Mouse (Mus musculus) forebrain, embryonic 16.5 days (tissue): ENCODE measurements around the gene Mfsd6. TPM values are rescaled to one million over a fixed set of nuclear protein-coding genes. Genes with fewer than 3 reads are reported as not detected.

Source experiments
- ATAC-seq: fragments of 200-750 bp; cut with Nextera tagmentation; 2 replicates; pipeline ENCODE4 v1.8.0; 2017; ENCODE audit warnings: mild to moderate bottlenecking, moderate library complexity
- H3K27ac ChIP-seq: fragments of 300-500 bp; sonication (generic); 2 replicates; pipeline ENCODE4 v1.5.1; 2014; ENCODE audit warnings: low read length, control low read depth
- H3K27me3 ChIP-seq: fragments of 300-500 bp; sonication (generic); replicated peaks from 2 replicates; pipeline ENCODE4 v1.6.1; 2014; ENCODE audit warnings: low read length; ENCODE audit not compliant: control insufficient read depth, insufficient read depth
- H3K36me3 ChIP-seq: fragments of 300-500 bp; sonication (generic); 2 replicates; pipeline ENCODE4 v1.6.1; 2014; ENCODE audit not compliant: control insufficient read depth, insufficient read depth
- H3K4me1 ChIP-seq: fragments of 300-500 bp; sonication (generic); replicated peaks from 2 replicates; pipeline ENCODE4 v1.6.1; 2014; ENCODE audit warnings: low read length; ENCODE audit not compliant: control insufficient read depth, insufficient read depth
- H3K4me2 ChIP-seq: fragments of 300-500 bp; sonication (generic); 2 replicates; pipeline ENCODE4 v1.6.1; 2014; ENCODE audit warnings: mild to moderate bottlenecking, low read length, control low read depth
- H3K4me3 ChIP-seq: fragments of 300-500 bp; sonication (generic); replicated peaks from 2 replicates; pipeline ENCODE4 v1.5.1; 2014; ENCODE audit warnings: mild to moderate bottlenecking, low read length, control low read depth
- H3K9ac ChIP-seq: fragments of 300-500 bp; sonication (generic); replicated peaks from 2 replicates; pipeline ENCODE4 v1.6.1; 2014; ENCODE audit warnings: low read depth, low read length, control low read depth
- H3K9me3 ChIP-seq: fragments of 300-500 bp; sonication (generic); 2 replicates; pipeline ENCODE4 v1.6.1; 2016; ENCODE audit warnings: low read length; ENCODE audit not compliant: control insufficient read depth
- WGBS: fragments of 180-500 bp; shearing (Covaris S2); extraction: QIAGEN DNeasy Blood & Tissue Kit; methylation state at CpG from one replicate; pipeline ENCODE4 v1.1.7; 2014; 5-methylcytosine and 5-hydroxymethylcytosine counted together
- polyA plus RNA-seq: library from polyadenylated mRNA; unstranded; fragments of >200 nt; fragmentation: Nextera tagmentation; extraction: Ambion mirVana; gene quantifications from 2 replicates; pipeline ENCODE4 v1.2.1, GENCODE M21; 2015

The Mfsd6 gene
- polyA plus RNA-seq, 1 experiment from 2014 or later = 8.3 TPM

DNA sequence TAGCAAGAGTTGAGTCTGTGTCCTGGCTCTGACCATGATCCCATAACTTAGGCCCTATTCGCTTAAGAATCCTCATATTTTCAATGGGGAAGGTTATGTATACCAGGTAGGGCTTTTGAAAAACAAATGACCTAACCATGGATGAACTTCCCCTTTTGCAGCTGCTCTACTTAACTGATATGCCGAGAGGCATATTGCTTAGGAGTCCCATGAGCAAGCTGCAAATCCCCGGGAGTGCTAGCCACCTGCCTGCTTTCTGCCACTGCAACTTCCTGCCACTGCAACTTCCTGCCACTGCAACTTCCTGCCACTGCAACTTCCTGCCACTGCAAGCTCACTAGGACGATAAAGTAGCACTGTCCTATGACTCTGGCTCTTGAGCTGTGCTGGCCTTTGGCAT, 72.1 kb downstream of the Mfsd6 start:
- WGBS = 86% methylated on average over 4 of the region's 4 CpGs
- H3K4me1 ChIP-seq = no peaks in the 10 kb centered on the region
- H3K4me3 ChIP-seq = no peak overlapping the region
- ATAC-seq = no peak
- H3K9ac ChIP-seq = no peak overlapping the region
- no peaks in the 10 kb centered on the region for H3K27me3 ChIP-seq
- H3K4me2 ChIP-seq = no peak overlapping the region
- peaks cover 2% of the 10 kb centered on the region; the same call in 1 of the 2 replicates for H3K36me3 ChIP-seq
- H3K9me3 ChIP-seq = no peaks in the 10 kb centered on the region
- no peak overlapping the region for H3K27ac ChIP-seq

DNA sequence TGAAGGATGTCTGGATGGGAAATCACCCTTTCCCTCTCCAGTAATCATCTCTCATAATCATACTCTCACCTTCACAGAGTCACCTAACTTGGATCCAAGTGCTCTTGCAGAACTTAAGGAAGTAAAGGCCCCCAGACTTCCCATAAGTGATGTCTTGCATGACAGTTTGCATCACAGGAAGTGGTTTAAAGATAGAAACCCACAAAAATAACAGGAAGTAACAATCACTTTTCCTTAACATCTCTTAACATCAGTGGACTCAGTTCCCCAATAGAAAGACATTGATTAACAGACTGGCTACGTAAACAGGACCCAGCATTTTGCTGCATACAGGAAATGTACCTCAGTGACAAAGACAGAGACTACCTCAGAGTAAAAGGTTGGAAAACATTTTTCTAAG, 73.9 kb downstream of the Mfsd6 start:
- WGBS = 97% methylated on average over 1 of the region's 1 CpGs
- H3K27ac ChIP-seq = no peak overlapping the region
- no peaks in the 10 kb centered on the region for H3K4me1 ChIP-seq
- no peak for ATAC-seq
- no peak overlapping the region for H3K4me3 ChIP-seq
- H3K9ac ChIP-seq = no peak overlapping the region
- H3K9me3 ChIP-seq = no peaks in the 10 kb centered on the region
- no peak overlapping the region for H3K4me2 ChIP-seq
- no peaks in the 10 kb centered on the region for H3K27me3 ChIP-seq
- peaks cover 8% of the 10 kb centered on the region; the same call in 1 of the 2 replicates for H3K36me3 ChIP-seq

DNA sequence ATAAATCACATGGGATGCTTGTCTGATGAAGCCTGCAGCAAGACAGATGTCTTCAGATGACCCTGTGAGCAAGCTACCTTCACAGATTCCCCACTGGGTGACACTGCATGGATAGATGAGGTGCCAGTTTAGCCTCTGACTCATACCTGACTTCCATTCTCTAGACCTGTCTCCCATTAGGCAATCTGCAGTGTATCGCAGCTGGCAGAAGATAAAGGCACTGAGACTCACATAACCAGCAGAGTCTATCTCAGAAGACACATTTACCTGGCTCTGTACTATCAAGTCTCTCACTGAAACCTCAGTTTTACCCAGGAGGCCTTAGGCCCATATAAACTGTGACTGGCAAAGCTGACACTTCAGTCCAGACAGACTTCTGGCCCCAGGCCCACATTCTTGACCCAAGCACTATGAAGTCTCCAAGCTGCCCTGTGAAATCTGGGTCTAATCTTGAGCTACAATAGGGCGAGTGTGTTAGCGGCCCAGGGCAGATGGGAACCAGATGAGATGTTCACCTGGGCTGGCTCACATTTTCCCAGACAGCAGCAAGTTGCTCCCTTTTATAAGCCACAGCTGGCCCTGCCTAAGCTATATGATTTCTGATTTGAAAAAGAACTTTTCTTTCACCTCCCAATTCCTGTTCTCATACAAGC, 74.5 kb downstream of the Mfsd6 start:
- no peak overlapping the region for H3K4me2 ChIP-seq
- H3K4me3 ChIP-seq = no peak overlapping the region
- no peak overlapping the region for H3K27ac ChIP-seq
- no peak overlapping the region for H3K9ac ChIP-seq
- 93% methylated on average over 3 of the region's 3 CpGs for WGBS
- H3K4me1 ChIP-seq = no peaks in the 10 kb centered on the region
- H3K9me3 ChIP-seq = no peaks in the 10 kb centered on the region
- ATAC-seq = no peak
- peaks cover 8% of the 10 kb centered on the region; the same call in 1 of the 2 replicates for H3K36me3 ChIP-seq
- no peaks in the 10 kb centered on the region for H3K27me3 ChIP-seq

DNA sequence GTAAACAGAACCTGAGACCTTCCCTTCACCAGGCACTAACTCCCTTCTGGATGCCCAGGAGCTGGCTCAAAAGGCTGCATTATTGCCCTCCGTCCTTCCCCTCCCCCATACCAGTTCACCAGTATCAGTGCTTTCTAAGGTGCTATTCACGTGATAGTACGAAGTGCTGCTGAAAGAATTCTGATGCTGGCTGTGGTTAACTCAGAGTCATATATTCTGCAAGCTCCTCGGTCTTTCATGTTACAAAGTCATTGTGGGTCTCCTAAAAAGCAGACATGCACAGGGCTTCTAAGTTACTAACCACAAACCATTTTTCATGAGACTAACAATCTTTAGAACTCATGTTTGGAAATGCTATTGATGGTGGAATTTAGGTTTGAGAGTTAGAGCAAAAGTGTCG, 77.2 kb downstream of the Mfsd6 start:
- Histone ChIP-seq H3K4me3 (no peak overlapping the region), H3K4me1 (no peaks in the 10 kb centered on the region), H3K4me2 (no peak overlapping the region), H3K9me3 (no peaks in the 10 kb centered on the region), H3K9ac (no peak overlapping the region), H3K27me3 (no peaks in the 10 kb centered on the region), H3K27ac (no peak overlapping the region), H3K36me3 (peaks cover 13% of the 10 kb centered on the region; the same call in 1 of the 2 replicates)
- WGBS = 90% methylated on average over 5 of the region's 5 CpGs
- ATAC-seq = no peak

DNA sequence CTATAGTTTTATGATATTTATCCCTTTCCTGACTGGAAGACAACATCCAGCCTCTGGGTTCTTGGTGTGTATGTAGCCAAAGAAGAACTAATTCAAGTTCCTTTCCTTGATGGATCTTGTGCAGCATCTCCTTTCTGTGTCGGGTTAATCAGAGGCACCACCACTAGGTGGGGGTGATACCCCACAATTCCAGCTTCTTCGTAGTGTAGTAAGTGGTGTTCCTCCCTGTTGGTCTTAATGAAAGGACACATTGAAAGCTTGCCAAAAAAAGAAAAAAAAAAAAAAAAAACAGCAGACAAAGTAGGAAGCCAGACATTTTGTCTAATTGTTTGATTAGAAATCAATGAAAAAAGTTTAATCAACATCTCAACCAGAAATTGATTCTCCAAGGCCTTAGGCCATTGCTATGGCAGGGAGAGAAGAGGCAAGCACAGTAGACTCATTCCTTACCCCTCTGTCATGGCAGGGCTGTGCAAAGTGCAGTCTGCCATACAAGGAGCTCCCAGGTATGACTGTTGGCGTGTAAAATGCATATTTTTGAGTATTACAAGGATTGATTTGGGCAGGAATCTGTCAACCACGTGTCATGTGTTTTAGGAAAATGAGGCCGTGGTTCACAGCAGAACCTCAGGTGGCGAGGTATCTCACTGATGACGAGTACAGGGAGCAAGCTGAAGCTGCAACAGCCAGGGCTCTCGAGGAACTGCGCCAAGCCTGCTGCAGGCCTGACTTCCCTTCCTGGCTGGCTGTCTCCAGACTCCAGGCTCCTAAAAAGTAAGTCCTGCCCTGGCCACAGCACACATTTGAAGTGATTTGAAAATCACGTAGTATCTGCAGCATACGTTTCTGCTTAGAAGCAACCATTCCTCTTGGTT, 78.9 kb downstream of the Mfsd6 start:
- Histone ChIP-seq H3K9ac (no peak overlapping the region), H3K4me3 (no peak overlapping the region), H3K27ac (no peak overlapping the region), H3K4me2 (no peak overlapping the region), H3K27me3 (no peaks in the 10 kb centered on the region), H3K9me3 (no peaks in the 10 kb centered on the region), H3K4me1 (no peaks in the 10 kb centered on the region), H3K36me3 (peaks cover 13% of the 10 kb centered on the region; the same call in 1 of the 2 replicates)
- peak; percentile 91 for ATAC-seq
- WGBS = 73% methylated on average over 11 of the region's 11 CpGs

DNA sequence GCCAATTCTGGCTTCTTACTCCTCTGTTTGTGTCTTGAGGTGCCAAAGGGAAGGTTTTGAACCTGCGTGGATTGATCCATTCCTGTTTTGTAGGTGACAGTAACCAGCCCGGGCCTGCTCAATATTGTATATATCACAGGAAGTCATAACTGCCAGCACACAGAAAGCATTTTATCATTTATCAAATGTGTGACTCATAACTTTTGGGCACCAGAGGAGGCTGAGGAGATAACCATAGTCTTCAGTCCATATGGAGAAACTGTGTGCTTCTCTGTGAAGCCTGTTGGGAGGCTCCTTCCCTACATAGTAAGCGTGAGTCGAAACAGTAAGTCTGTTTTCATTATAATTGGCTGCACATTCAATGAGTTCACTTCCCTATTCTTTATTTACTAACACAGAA, 86.5 kb downstream of the Mfsd6 start:
- no peak for ATAC-seq
- no peaks in the 10 kb centered on the region for H3K36me3 ChIP-seq
- no peaks in the 10 kb centered on the region for H3K9me3 ChIP-seq
- H3K27me3 ChIP-seq = no peaks in the 10 kb centered on the region
- no peak overlapping the region for H3K9ac ChIP-seq
- no peak overlapping the region for H3K4me2 ChIP-seq
- H3K4me1 ChIP-seq = no peaks in the 10 kb centered on the region
- no peak overlapping the region for H3K27ac ChIP-seq
- H3K4me3 ChIP-seq = no peak overlapping the region
- 83% methylated on average over 4 of the region's 4 CpGs for WGBS

DNA sequence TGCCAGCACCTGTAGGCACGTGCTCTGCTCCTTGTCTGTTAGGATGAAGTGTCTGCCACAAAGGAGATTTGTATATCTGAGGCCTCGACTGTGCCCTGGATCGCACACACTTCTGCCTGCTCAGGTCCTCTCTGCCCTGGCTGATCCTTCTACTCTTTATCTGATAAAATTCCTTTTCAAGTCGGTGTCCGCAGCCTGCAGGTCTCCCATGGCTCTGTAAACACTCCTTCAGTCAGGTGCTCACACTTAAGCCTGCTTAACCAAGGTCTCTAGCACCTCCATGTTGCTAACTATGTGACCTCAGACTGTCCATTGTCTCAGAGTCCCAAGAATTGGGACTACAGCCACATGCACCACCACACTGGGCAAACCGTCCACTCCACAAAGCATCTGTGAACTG, 87.0 kb downstream of the Mfsd6 start:
- ATAC-seq = no peak
- no peak overlapping the region for H3K27ac ChIP-seq
- no peak overlapping the region for H3K4me2 ChIP-seq
- no peak overlapping the region for H3K9ac ChIP-seq
- no peaks in the 10 kb centered on the region for H3K9me3 ChIP-seq
- 86% methylated on average over 6 of the region's 6 CpGs for WGBS
- no peak overlapping the region for H3K4me3 ChIP-seq
- no peaks in the 10 kb centered on the region for H3K36me3 ChIP-seq
- H3K4me1 ChIP-seq = no peaks in the 10 kb centered on the region
- H3K27me3 ChIP-seq = no peaks in the 10 kb centered on the region

DNA sequence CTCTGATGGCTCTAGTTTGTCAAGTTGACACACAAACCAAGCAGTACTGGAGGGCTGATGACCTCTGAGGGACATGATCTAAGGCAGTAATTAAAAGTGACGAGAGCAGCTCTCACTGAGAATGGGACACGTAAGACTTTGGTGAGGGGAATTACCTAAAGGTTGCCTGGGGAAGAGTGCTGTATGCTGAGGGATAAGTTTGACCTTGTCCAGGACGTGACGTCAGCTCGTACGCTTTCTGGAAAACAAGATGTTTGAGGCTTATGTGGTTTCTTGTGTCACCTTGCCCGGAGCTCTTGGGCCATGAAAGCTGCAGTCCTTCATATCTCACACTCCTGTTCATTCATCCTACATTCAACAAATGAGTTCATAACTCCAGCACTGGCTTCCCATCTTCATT, 88.2 kb downstream of the Mfsd6 start:
- ATAC-seq = no peak
- Histone ChIP-seq H3K27ac (no peak overlapping the region), H3K36me3 (no peaks in the 10 kb centered on the region), H3K9ac (no peak overlapping the region), H3K4me1 (no peaks in the 10 kb centered on the region), H3K9me3 (no peaks in the 10 kb centered on the region), H3K27me3 (no peaks in the 10 kb centered on the region), H3K4me3 (no peak overlapping the region), H3K4me2 (no peak overlapping the region)
- WGBS = 96% methylated on average over 7 of the region's 7 CpGs

DNA sequence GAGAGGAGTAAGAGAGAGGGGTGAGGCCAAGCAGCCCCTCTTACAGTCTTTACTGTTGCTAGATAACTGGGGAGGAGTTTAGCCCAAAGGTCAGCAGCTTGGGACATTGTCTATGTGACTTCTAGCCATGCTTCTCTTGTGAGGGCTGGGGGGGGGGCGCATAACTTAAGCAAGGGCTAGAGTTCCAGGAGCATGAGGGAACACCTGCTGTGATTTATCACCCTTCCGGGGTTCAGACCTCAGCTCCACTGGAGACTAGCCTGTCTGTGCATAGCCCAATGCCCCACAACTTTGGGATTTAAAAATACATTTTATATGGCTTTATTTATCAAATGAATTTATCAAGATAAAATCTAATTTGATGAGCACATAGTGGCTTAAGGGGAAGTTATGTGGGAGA, 89.2 kb downstream of the Mfsd6 start:
- no peak overlapping the region for H3K4me3 ChIP-seq
- no peaks in the 10 kb centered on the region for H3K9me3 ChIP-seq
- no peaks in the 10 kb centered on the region for H3K27me3 ChIP-seq
- no peak for ATAC-seq
- H3K36me3 ChIP-seq = no peaks in the 10 kb centered on the region
- WGBS = 92% methylated on average over 2 of the region's 2 CpGs
- no peak overlapping the region for H3K9ac ChIP-seq
- H3K4me2 ChIP-seq = no peak overlapping the region
- H3K4me1 ChIP-seq = no peaks in the 10 kb centered on the region
- no peak overlapping the region for H3K27ac ChIP-seq
